Mouse (Mus musculus) kidney, adult 2 months (tissue): ENCODE results near the gene Kpna7. TPM values are rescaled to one million over a fixed set of nuclear protein-coding genes. Genes with fewer than 3 reads are reported as not detected.
A peak's percentile ranks its signal among the peaks of the same experiment; 100 is the strongest.
"Not testable (repeated sequence)": the region's sequence is repeated elsewhere in the genome, so short reads cannot be mapped to it uniquely, and the experiment has no call there.

ENCODE experiments used
- DNase-seq: peaks from one replicate; pipeline ENCODE4 v3.0.0; 2021
- H3K27ac ChIP-seq: fragments of 200-500 bp; 2 replicates; pipeline ENCODE4 v1.5.1; 2012; ENCODE audit warnings: low read depth, low read length, control low read depth, inconsistent platforms; ENCODE audit not compliant: insufficient read depth
- H3K27me3 ChIP-seq: fragments of 200-500 bp; replicated peaks from 2 replicates; pipeline ENCODE4 v1.6.1; 2012; ENCODE audit warnings: mild to moderate bottlenecking, moderate library complexity, low read length, inconsistent platforms; ENCODE audit not compliant: control insufficient read depth, insufficient read depth
- H3K36me3 ChIP-seq: fragments of 200-500 bp; 2 replicates; pipeline ENCODE4 v1.6.1; 2012; ENCODE audit warnings: mild to moderate bottlenecking, moderate library complexity, low read length, inconsistent platforms; ENCODE audit not compliant: control insufficient read depth, insufficient read depth
- H3K4me1 ChIP-seq: fragments of 200-500 bp; 2 replicates; pipeline ENCODE4 v1.6.1; 2011; ENCODE audit warnings: low read length; ENCODE audit not compliant: control insufficient read depth, insufficient read depth
- H3K4me3 ChIP-seq: fragments of 200-500 bp; 2 replicates; pipeline ENCODE4 v1.5.1; 2011; ENCODE audit warnings: mild to moderate bottlenecking, low read depth, low read length, control low read depth; ENCODE audit not compliant: insufficient read depth
- CTCF ChIP-seq: fragments of 200-500 bp; conservative IDR thresholded peaks from 2 replicates; pipeline ENCODE4 v1.5.1; 2011; ENCODE audit warnings: low read depth, mild to moderate bottlenecking, control low read depth, low read length, moderate library complexity, mixed read lengths; ENCODE audit not compliant: insufficient read depth, insufficient read length
- POLR2A ChIP-seq: fragments of 200-500 bp; IDR thresholded peaks from one replicate; pipeline ENCODE4 v1.6.1; 2011; ENCODE audit warnings: low read depth, low read length, control low read depth
- WGBS: fragments of 180-500 bp; shearing (Covaris S2); methylation state at CpG from one replicate; pipeline ENCODE4 v1.1.7; 2018; 5-methylcytosine and 5-hydroxymethylcytosine counted together
- polyA plus RNA-seq: library from polyadenylated mRNA; depleted of rRNA; stranded (reverse); fragments of >200 nt; gene quantifications from 2 replicates; pipeline ENCODE4 v1.2.3, GENCODE M21; 2012; rRNA removed

Kpna7 gene
- polyA plus RNA-seq, result not detected in 2 replicates

GRCm38 (mm10) chr5:145083632-145084451 is at the start of gene Kpna7, which contains the start of gene Arpc1a:
Gene Kpna7 (minus strand): TSS chr5:145084030.
Gene Arpc1a (plus strand): TSS chr5:145083830.
- WGBS, result under 1% methylated on average over 54 of the region's 54 CpGs
- Histone ChIP-seq H3K27me3 (no peaks in the 10 kb centered on the region), H3K36me3 (no peaks in the 10 kb centered on the region), H3K4me3 (peak within 1 kb of the TSS; percentile 81), H3K4me1 (peaks cover 6% of the 10 kb centered on the region; the same call in 1 of the 2 replicates), H3K27ac (peak within 1 kb of the TSS; percentile 46)
- DNase-seq, result peak; percentile 97
- TF ChIP-seq CTCF, result no peak
- TF ChIP-seq POLR2A, result peak; percentile 67

GRCm38 (mm10) chr5:145133275-145133674 is 49.4 kb upstream of the Kpna7 start:
- not testable (repeated sequence) for H3K27ac ChIP-seq, DNase-seq, H3K27me3 ChIP-seq, H3K4me3 ChIP-seq, H3K4me1 ChIP-seq, H3K36me3 ChIP-seq
- whole genome bisulfite sequencing, result 91% methylated on average over 6 of the region's 6 CpGs

GRCm38 (mm10) chr5:145130995-145131394 is 47.2 kb upstream of the Kpna7 start:
- WGBS, result 84% methylated on average over 3 of the region's 3 CpGs
- TF ChIP-seq POLR2A (no peak), CTCF (no peak)
- Histone ChIP-seq H3K27me3 (no peaks in the 10 kb centered on the region), H3K36me3 (peaks cover 8% of the 10 kb centered on the region), H3K27ac (no peak overlapping the region), H3K4me1 (no peaks in the 10 kb centered on the region), H3K4me3 (no peak overlapping the region)
- DNase-seq, result no peak

- H3K4me1 ChIP-seq, result no peaks in the 10 kb centered on the region
- TF ChIP-seq CTCF, result no peak
- TF ChIP-seq POLR2A, result no peak
- no peaks in the 10 kb centered on the region for H3K27me3 ChIP-seq
- H3K27ac ChIP-seq, result no peak overlapping the region
- no peak overlapping the region for H3K4me3 ChIP-seq
- 73% methylated on average over 11 of the region's 11 CpGs for WGBS
- DNase-seq, result no peak
- peaks cover 8% of the 10 kb centered on the region for H3K36me3 ChIP-seq
Measured at GRCm38 (mm10) chr5:145130191-145130590, 46.4 kb upstream of the Kpna7 start.

- 89% methylated on average over 6 of the region's 6 CpGs for WGBS
- not testable (repeated sequence) for H3K27ac ChIP-seq, H3K27me3 ChIP-seq, H3K4me1 ChIP-seq, DNase-seq, H3K4me3 ChIP-seq, H3K36me3 ChIP-seq
Measured at GRCm38 (mm10) chr5:145129773-145130172, 45.9 kb upstream of the Kpna7 start.

GRCm38 (mm10) chr5:145129124-145129523 is 45.3 kb upstream of the Kpna7 start:
- peaks cover 8% of the 10 kb centered on the region for H3K36me3 ChIP-seq
- H3K27me3 ChIP-seq, result no peaks in the 10 kb centered on the region
- H3K4me3 ChIP-seq, result no peak overlapping the region
- WGBS, result 80% methylated on average over 4 of the region's 4 CpGs
- TF ChIP-seq CTCF, result no peak
- TF ChIP-seq POLR2A, result no peak
- peak; percentile 38 for DNase-seq
- no peak overlapping the region for H3K27ac ChIP-seq
- no peaks in the 10 kb centered on the region for H3K4me1 ChIP-seq

- no peak overlapping the region for H3K4me3 ChIP-seq
- H3K27ac ChIP-seq, result no peak overlapping the region
- WGBS, result 93% methylated on average over 9 of the region's 9 CpGs
- DNase-seq, result no peak
- peaks cover 5% of the 10 kb centered on the region; the same call in 1 of the 2 replicates for H3K36me3 ChIP-seq
- no peaks in the 10 kb centered on the region for H3K4me1 ChIP-seq
- H3K27me3 ChIP-seq, result no peaks in the 10 kb centered on the region
- TF ChIP-seq CTCF (no peak), POLR2A (no peak)
Measured at GRCm38 (mm10) chr5:145126580-145126979, 42.8 kb upstream of the Kpna7 start.
